Mouse (Mus musculus) kidney, postnatal 25 days (tissue): Measurements from ENCODE around the gene Gm20388.
"Not testable (repeated sequence)": the region's sequence is repeated elsewhere in the genome, so short reads cannot be mapped to it uniquely, and the experiment has no call there.

Source experiments
- DNase-seq, 2 experiments: peaks; one replicate each; pipeline ENCODE4 v3.0.0; 2021; ENCODE audit warnings: mixed read lengths in 2 of 2

Gene Gm20388

DNA sequence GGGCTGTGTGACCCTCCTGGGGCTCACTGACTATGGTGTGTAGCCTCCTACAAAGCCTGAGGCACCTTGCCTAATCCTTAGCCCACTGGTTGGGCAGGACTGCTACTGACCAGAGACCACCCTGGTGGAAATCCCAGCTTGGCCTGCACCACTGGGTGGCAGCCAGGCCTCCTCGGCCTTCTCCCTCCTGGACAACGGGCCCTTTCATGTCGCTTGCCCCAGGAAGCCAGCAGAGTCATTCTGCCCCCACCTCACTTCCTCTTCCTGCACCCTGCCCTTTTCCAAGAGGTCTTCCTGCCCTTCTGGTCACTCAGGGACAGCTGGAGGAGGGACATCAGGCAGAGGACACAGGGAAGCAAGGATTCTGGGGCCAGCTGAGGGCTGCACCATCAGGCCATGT lies 413.9 kb downstream of the Gm20388 start:
- peak; percentile 56 to 83 for DNase-seq

DNA sequence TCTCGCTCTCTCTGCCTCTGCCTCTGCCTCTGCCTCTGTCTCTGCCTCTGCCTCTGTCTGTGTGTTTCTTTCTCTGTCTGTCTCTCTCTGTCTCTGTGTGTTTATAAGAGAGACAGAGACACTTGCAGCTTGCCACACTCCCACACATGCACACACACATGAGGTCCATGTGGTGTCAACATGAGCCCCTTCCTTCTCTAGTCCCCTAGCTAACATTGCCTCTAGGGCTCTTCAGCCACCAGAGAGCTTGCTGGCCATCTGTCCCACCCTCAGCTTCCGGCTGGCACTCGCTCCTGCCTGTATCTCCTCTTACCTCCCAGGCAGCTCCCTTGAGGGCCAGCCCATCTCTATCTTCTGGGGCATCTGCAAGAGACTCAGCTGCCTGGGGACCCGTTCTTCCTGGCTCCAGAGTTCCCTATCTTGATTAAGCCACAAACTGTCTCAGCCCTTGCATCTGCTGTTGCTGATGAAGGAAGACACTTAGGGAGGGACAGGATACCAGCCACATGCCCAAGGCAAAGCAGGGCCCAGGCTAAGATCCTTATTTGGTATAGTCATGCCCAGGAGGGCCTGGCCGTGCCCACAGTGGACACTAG lies 414.6 kb downstream of the Gm20388 start:
- DNase-seq = no peak

DNA sequence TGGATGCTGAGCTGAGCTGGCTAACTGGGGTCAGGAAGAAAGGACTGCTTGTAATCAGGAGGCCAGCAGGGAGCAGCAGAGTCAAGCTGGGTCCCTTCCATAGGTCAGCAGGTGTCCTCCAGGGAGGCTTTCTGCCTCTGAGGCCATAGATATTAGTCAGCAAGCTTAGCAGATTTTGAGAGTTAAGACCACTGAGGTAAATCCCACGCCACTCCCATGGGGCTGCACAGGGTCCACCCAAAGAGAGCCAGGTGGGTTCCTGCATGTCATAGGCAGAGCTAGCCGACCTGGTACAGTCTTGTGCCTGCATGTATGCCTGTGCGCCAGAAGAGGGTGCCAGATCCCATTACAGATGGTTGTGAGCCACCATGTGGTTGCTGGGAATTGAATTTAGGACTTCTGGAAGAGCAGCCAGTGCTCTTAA lies 416.5 kb downstream of the Gm20388 start:
- peak; percentile 69 to 70 for DNase-seq

DNA sequence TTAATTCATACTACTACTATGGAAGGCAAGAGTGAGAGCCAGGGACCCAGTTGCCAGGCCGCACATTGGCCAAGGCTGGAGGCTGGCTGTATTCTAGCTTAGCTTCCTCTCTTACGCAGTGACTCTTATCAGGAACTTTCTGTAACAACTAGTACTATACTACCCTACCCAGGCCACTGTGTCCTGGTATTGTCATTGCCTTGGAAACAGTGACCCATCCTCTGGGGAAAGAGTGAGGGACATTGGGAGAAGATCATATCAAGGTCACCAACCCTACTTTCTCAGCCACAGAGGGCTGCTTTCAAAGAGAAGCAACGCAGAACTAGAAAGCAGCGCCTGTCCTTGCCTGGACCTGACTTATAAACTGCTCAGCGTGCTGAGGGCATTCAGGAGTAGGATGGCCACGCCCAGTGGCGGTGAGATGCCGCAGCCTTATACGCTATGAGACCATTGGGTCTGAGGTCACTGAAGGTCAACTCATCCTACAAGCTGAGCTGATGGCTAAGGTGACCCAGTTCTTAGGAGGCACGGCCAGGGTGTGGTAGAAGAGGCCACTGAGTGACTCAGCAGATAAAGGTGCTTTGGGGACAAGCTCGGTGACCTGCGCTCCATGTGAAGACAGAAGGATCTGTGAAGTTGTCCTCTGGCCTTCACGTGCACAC lies 417.9 kb downstream of the Gm20388 start:
- DNase-seq = no peak

DNA sequence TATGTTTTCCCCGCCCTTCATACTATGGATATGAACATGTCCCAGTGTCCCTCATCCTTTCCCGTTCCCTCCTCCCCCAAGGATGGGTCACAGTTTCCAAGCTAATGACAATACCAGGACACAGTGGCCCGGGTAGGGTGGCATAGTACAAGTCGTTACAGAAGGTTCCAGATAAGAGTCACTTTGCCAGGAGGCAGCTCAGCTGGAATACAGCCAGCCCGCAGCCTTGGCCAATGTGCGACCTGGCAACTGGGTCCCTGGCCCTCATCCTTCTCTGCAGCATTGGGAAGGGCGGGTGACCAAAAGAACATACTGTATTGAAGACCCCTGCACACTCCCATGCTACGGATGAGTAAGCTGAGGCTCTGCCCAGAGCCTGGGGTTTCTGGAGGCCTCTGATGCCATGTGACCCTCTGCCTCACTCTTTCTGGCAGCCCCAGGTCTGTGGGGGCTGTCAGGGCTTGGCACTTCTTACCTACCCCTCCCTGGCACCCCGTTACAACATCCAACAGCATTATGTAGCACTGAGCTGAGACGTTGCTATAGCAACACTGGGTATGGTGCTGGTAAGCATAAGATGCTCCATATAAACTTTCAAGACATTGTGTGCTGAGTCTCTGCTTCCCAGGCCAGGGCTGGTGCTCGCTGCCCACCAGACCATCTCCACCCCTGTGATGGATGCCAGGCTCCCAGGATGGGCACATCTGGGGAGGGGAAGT lies 418.5 kb downstream of the Gm20388 start:
- no peak for DNase-seq

DNA sequence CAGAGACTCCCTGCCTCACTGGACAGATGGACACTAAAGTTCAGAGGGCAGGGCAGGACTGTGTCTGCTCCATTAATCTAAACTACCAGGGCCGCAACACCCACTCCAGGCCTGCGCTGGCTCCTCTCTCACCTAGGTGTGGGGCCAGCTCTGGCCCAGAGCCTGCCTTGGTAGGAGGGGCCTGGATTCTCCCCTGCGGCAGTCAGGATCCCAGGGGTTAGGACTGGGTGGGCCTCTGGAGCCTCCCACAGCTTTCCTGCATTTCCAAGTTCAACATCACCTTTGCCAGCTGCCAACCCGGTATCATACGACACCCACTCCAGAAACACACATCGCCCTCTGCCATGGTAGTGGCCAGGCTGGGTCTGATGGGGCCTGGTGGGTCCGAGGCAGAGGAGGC lies 420.4 kb downstream of the Gm20388 start:
- no peak for DNase-seq

DNA sequence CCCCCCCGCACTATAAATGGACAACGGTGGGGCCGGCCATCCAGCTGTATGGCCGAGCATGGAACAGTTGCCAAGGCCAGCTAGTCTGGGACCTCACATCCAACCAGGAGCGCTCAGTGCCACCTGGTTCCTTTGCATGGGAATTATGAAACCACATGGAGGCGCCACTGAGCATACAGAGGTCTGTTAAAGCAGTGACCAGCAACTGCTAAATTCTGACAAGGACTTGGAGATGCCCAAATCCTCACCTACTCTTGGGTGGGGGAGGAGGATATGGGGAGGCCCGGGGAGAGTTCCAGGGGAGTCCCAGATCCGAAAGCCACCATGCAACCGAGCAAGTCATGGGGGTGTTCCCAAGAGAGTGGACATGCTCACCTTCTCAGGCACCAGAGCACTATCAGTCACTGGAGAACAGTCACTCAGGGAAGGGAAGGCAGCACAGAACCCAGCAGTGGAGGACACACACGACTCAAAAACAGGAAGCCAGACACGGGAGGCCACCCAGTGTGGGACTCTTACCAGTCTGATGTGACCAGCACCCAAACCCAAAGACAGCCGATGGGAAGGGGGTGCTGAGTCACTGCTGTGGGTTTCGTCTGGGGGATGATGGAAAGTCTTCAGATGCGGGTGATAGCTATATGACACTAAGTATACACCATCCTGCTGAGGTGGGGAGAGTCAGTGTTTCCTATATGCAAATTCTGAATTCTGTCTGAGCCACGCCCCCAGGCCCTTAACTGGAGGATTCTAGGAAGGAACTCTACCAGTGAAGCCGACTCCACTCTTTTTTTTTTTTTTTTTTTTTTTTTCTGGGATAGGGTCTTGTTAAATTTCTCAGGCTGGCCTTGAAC lies 422.0 kb downstream of the Gm20388 start:
- peak in 1 of 2 experiments; percentile 59 for DNase-seq

DNA sequence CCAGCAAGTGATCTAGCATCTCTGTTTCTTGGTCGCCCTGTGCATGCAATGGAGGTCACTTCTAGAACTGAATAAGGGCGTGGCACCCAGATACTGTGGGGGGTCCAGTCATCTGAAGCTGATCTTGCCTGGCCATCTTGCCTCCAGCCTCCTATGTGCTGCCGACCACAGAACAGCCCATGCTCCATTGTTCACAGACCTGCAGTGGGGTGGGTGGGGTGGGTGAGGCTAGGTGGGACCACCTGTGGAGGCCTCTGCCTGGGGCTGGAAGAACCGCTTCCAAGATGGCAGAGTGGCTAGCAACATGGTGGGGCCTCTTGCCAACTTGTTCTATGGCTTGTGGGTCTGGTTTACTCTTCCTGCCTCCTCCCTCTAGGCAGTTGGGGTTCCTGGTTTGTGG lies 423.0 kb downstream of the Gm20388 start:
- no peak for DNase-seq

DNA sequence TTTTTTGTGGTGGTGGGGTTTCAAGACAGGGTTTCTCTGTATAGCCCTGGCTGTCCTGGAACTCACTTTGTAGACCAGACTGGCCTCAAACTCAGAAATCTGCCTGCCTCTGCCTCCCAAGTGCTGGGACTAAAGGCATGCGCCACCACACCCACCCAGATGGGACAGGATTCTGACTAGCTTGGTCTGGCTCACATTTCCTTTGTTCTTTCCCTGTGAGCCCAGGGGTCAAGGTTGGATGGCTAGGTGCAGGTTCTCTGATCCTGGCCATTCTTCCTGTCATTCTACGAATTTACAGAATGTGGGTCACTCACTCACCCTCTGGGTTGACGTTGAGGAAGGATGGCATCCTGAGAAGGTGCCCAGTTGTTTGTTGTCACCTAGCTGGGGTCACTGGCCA lies 423.6 kb downstream of the Gm20388 start:
- not testable (repeated sequence) for DNase-seq

DNA sequence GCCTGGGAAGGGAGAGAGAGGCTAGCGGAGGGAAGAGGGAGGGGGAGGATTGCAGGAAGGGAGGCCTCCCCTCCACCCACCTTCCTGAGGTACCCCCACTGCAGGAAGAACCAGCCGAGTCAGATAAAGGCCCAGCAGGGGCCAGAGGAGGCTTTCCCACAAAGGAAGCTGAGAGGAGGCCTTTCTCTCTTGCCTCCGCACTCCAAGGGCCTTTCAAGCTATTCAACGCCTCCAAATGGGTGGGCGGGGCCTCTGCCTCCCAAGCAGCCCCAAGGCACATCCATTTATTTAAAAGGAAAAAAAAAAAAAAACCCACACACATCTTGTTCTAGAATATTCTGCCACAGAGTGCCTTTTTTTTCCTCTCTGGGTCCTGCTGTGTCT lies 424.2 kb downstream of the Gm20388 start:
- DNase-seq = peak; percentile 50 to 67

DNA sequence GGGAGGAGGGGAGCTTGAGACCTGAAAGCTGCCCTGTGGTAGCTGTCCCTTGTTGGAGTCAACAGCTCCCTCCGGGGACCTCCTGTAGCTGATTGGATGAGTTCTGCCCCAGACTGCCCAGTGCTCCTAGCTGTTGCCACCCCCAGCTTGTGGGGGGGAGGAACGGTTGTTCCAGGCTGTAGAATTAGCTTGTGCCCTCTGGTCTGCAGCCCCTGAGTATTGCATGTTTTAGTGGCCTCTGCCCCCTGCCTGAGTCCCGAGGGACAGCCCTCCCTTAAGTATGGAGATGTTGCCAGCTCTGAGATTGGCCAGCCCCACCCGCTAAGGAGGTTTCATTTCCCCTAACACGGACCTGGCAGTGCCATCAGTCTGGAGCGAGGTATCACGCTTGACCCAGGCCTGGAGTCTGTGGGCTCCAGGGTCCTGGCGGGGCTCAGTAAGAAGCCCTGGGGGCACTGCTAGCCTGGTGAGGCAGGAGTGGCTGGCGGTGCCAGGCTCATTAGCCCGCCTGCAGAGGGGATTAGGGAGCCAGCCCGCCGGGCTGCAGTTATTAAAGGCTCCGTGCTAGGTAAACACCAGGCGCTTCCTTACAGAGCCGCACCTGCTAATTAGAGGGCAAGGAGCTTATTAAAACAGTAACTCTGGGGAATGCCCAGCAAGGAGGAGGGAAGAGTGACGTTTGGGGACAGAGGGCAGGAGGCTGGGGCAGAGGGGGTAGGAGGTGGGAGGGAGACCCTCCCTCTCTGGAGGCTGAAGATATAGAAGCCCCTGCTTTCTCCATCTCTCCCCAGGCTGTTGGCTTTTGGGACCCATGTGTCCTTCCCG lies 424.8 kb downstream of the Gm20388 start:
- DNase-seq = peak in 1 of 2 experiments; percentile 61

DNA sequence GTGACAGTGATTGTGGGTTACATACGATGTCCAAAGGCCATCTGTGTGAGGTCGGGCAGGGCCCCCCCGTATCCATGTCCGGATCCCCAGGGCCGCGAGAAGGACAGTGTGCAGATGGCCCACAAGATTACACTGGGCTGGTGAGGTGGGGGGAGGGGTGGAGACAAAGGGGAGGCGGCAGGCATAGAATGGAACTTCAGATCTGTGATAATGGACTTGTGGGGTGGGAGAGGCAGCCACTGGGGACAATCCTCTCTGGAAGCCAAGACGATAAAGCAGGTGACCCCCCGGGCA lies 425.4 kb downstream of the Gm20388 start:
- DNase-seq = no peak

DNA sequence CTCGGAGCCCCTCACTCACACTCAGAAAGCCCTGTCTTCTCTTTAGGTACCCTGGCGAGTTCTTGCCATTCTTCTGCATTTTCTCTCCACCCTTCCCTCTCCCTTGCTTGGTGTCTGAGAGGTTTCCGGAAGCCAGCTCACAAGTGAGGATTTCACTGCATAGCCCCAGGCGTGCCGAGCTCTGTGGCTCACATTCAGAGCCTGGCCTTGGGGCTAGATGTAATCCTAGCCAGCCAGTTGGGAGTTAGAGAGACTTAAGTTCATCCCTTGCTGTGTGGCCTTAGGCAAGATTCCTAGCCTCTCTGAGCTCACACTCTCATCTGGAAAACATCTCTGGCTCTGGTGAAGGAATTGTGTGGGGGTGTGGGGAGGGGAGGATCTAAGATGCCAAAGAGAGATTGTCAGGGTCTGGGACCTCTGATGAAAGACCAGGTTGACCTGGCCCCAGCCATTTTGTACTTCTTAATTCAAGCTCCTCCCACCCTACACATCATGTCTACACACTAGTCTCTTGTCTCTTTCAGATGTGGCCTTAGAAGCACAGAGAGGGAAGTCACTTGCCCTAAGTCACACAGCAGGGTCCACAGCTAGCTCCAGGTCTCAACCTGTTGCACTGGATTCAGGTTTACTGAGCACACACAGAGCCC lies 426.4 kb downstream of the Gm20388 start:
- no peak for DNase-seq

DNA sequence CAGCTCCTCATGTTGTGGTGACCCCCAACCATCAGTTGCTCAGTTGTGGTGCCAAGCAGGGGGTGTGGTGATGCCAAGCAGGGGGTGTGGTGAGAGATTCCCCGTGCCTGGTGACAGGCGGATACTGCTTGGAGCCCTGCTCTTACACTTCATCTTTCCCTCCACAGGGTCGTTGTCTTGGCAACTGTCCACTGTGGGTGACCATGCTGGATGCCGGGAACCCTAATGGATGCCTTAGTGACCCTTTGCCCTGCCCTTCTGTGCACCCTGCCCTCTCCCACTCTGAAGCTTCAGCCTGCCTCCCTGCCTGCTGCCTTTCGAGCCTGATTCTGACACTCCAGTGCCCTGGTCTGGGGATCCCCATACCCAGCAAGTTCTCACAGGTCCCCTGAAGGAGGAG lies 427.0 kb downstream of the Gm20388 start:
- no peak for DNase-seq

DNA sequence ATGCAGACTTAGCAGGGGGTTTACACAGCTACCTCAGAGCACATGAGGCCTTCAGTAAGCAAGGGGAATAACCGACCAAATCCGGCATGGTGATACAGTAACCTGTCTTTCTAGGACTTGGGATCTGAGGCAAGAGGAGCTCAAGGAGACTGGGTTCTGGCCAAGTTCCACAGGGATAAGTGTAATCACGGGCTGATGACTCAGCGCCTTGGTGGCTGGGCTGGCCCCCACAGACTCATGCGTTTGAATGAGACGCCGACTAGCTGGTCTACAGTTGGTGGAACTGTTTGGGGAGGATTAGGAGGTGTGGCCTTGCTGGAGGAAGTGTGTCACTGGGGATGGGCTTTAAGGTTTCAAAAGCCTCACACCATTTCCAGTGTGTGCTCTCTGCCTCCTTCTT lies 428.0 kb downstream of the Gm20388 start:
- DNase-seq = no peak

DNA sequence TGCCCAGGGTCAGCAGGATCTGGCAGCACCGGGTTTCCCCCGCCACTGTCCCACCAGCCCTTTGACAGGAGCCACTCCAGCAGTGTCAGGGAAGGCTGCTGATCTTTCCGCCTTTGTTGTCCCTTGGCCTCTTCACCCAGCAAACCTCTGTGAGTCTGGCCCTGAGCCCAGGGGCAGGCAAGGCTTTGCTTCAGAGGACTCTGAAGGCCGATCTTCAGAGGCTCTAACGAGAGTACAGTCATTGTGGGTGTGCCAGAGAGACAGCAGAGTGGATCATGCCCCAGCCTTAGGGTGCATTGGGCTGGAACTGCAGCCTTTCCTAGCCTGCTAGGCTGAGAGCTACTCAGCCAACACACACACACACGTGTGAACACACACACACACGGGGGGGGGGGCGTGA lies 429.1 kb downstream of the Gm20388 start:
- peak; percentile 82 to 93 for DNase-seq

DNA sequence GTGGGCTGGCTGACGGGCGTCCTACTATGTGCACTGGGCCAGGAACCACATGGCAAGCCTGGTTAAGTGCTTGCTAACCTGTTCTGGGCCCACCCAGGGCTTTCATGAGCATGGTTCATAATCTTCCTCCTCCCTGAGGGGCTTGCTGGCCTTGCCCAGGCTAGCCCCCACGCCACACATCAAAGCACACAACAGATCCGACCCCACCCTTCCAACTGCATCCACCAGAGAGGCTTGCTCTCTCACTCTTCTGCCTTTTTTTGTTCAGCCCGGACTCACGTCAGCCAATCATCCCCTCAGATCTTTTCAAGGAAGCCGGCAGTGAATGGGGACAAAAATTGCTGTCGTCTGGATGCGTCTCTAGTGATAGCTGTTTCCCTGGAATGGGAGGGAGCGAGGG lies 430.5 kb downstream of the Gm20388 start:
- no peak for DNase-seq

DNA sequence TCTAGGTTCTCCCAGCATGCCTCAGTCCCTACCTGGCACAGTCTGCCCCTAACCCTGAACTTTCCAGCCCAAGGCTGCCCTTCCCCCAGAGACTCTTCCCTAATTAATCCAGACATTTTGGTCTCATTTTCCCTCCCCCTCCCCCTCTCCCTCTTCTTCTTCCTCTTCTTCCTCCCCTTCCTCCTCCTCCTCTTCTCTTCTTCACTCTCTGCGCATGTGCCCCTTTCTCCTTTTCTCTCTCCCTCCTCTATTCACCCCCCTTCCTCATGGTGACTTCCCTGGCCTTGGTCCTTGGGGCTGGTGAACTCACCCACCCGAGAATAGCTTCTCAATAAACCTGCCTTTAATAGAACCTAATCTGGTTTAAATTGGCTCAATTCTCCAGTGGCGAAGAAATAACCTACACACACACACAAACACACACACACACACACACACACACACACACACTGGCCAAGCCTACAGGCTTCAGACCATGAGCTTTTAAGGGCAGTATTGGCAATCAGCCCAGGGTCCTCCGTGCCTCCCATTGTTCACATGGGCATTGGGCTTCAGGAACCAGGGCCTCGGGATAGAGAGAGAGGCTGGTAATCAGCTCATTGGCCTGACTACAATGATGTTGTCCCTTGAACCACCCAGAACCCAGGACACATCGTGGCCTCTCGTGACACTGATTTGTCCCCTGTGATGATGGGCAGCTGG lies 432.4 kb downstream of the Gm20388 start:
- no peak for DNase-seq

DNA sequence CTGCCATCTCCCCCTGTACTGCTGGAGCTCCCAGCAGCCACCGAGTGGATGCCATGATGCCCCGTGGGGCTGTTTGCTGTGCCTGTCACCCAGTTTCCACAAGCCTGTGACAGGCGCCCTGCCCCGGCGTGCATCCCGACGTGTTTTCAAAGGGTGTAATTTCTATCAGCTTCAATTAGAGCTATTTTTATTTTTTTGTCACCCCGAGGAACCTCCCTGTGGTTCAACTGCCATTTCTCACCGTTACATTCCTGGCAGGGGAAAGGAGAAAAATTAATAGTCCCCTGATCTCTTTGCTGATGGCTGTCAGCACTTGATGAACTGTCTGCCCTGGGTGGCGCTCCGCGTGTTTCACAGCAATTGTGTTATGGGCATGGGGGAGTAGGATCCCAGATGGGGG lies 432.9 kb downstream of the Gm20388 start:
- no peak for DNase-seq

DNA sequence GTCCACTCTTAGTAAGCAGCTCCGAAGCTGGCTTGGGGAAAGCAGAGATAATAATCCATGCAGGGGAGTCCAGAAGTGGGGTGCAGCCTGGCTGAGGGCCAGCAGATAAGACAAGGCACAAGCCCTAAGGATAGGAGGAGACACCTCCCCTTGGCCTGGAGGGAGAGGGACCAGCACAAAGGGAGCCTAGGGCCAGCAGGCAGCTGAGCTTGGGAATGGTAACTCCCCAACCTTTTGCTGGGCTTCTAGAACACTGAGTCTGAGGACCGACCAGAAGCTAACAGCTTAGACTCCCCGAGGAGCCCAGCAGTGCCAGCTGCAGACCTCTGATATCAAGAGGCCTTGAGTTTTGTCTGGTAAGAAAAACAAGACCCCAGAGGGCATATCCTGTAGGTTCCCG lies 433.5 kb downstream of the Gm20388 start:
- no peak for DNase-seq

DNA sequence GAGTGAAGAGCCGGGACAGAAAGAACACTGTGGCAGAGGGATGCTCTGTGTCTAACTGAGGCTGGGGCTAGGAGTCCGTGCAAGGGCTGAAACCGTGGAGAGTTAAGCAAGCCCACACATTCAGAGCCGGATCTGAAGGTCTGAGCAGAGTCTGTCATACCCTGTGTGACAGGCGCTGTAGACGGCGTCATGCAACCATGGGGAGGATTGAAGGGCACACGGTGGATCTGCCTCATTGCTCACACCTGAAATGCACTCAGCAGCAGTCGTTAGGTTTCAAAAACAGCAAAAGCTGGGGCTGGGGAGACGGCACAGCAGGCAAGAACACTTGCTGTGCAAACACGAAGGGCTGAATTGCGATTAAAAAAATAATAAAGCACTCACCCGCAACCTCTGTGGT lies 433.9 kb downstream of the Gm20388 start:
- DNase-seq = no peak
